Mouse (Mus musculus) frontal cortex, postnatal 10 days (tissue): ENCODE measurements around the gene Mpc1.
"Not testable (repeated sequence)": the region's sequence is repeated elsewhere in the genome, so short reads cannot be mapped to it uniquely, and the experiment has no call there.

ENCODE experiments used
- DNase-seq, 2 experiments: peaks; one replicate each; pipeline ENCODE4 v3.0.0; 2022; ENCODE audit warnings: low spot score in 2 of 2, mixed read lengths in 1 of 2

Mpc1 gene

DNA sequence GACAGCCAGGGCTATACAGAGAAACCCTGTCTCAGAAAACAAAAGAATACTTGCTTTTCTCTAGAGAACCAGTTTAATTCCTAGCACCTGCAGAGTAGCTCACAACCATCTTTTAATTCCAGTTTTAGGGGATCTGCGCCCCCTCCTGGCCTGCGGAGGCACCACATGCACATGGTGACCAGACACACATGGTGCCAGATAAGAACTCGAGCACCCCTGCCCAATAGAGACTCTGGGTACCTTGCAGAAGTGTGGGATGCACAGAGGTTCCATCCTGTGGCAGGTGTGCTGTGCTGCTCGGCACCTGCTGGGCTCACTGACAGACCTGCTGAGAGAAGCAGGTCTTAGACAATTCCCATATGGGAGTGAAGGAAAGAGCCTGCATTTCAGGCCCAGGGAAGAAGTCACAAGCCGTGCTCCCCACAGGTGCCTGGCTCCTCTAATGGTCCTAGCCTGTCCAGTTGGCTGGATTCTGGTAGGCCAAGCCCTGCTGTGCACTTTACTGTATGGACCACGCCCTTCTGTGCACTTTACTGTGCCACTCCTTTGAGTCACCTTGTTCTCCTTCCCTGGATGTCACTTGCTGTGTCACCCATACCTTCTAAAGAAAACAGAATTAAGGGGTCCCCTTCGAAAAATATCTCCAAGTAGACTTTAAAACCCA is 45.9 kb downstream of the Mpc1 start:
- DNase-seq: no peak

- no peak for DNase-seq
Measured at GRCm38 (mm10) chr17:8330602-8331001, 47.9 kb downstream of the Mpc1 start.

DNA sequence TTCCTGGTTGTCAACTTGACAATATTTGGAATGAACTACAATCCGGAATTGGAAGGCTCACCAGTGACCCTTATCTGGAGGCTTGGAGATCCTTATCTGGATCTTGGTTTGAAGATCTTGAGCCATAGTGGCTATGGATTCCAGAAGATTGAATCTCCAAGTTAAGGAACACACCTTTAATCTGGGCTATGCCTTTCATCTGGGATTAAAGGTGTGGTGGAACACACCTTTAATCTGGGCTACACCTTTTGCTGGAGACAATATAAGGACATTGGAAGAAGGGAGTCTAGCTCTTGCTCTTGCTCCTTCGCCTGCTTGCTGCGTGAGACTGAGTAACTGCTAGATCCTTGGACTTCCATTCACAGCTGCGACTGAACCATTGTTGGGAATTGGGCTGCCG is 54.5 kb downstream of the Mpc1 start, which contains the start of gene Prr18:
Prr18 (plus strand) TSS at position 301 of the 400 bp plus-strand sequence.
- not testable (repeated sequence) for DNase-seq

- no peak for DNase-seq
Measured at GRCm38 (mm10) chr17:8339666-8340374, 57.1 kb downstream of the Mpc1 start.

DNA sequence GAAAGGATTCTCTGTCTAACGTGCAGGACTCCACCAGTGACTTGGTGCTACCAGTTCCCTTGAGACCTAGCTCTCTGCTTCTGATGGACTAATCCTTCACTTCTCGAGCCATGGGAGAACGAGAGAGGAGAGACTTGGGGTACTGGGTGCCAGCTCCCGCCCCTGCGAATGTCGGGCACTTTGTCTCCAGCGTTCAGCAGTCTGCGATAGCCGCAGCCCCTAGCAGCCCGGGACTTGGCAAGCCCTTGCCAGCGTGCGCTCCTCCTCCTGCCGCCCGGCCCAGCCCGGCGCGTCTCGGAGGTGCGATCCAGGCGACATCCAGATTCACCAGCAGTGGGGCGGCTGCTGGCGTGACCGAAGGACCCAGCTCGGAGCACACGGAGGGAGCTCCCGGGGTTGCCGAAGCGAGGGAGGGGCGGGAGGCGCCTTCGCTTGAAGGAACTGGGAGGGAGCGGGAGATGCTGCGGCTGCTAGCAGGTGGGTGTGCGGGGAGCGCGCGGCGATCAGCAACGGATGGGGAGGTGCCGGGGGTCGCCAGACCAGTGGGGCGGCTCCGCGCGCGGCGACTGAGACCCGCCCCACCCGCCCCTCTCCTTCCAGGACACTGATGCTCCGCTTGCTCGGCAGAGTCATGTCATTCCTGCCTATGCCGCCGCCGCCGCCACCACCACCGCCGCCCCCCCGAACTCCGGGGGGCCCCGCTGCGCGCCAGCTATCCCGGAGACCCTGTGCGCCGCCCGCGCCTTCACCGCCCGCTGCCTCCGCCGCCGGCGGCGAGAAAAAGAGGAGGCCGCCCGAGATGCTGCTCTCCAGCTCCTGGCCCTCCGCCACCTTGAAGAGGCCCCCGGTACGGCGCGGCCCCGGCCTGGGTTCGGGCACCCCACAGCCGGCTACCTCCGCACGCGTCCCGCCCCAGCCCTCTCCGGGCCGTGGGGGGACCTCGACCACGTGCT is 58.0 kb downstream of the Mpc1 start:
- DNase-seq: peak; percentile 48 to 61

GRCm38 (mm10) chr17:8341360-8341963 is 58.8 kb downstream of the Mpc1 start:
- peak in 1 of 2 experiments; percentile 51 for DNase-seq

- DNase-seq: no peak
Measured at GRCm38 (mm10) chr17:8342706-8343105, 60.0 kb downstream of the Mpc1 start.

DNA sequence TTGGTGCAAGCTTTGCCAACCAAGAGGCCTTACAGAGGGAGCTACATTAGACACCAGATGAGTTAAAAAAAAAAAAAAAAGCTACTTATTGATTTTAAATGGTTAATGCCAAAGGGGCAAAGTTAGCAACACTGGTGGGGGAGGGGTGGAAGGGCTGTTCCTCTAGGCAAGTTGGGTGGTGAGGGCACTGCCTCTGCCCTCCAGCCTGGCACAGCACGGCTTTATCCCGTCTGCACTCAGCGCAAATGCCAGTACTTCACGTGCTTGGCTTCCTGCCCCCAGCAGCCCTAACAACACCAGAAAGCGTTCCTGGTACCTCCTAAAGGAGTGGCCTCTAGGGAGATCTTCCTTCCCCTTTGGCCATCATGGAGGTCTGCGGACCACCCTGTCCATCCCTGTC is 60.7 kb downstream of the Mpc1 start:
- no peak for DNase-seq
